Mouse (Mus musculus) heart, embryonic 13.5 days (tissue): Measurements from ENCODE around the gene Mrgprg. TPM values are rescaled to one million over a fixed set of nuclear protein-coding genes. Genes with fewer than 3 reads are reported as not detected.
A peak's percentile ranks its signal among the peaks of the same experiment; 100 is the strongest.

ENCODE experiments used
- ATAC-seq: fragments of 200-750 bp; cut with Nextera tagmentation; 2 replicates; pipeline ENCODE4 v1.8.0; 2017; ENCODE audit warnings: moderate TSS enrichment; ENCODE audit not compliant: insufficient number of reproducible peaks, low FRiP score, low TSS enrichment; ENCODE audit errors: extremely low read depth
- H3K27ac ChIP-seq: fragments of 300-500 bp; sonication (generic); replicated peaks from 2 replicates; pipeline ENCODE4 v1.5.1; 2015; ENCODE audit warnings: moderate library complexity, mild to moderate bottlenecking, inconsistent platforms
- H3K27me3 ChIP-seq: fragments of 300-500 bp; sonication (generic); replicated peaks from 2 replicates; pipeline ENCODE4 v1.6.1; 2015; ENCODE audit warnings: mild to moderate bottlenecking, inconsistent platforms
- H3K36me3 ChIP-seq: fragments of 300-500 bp; sonication (generic); 2 replicates; pipeline ENCODE4 v1.6.1; 2015; ENCODE audit warnings: mild to moderate bottlenecking, inconsistent platforms
- H3K4me1 ChIP-seq: fragments of 300-500 bp; sonication (generic); 2 replicates; pipeline ENCODE4 v1.6.1; 2015; ENCODE audit warnings: inconsistent platforms
- H3K4me2 ChIP-seq: fragments of 300-500 bp; sonication (generic); 2 replicates; pipeline ENCODE4 v1.6.1; 2015; ENCODE audit warnings: inconsistent platforms, mild to moderate bottlenecking, moderate library complexity
- H3K4me3 ChIP-seq: fragments of 300-500 bp; sonication (generic); 2 replicates; pipeline ENCODE4 v1.5.1; 2015; ENCODE audit warnings: moderate library complexity, mild to moderate bottlenecking, inconsistent platforms
- H3K9ac ChIP-seq: fragments of 300-500 bp; sonication (generic); 2 replicates; pipeline ENCODE4 v1.6.1; 2015; ENCODE audit warnings: inconsistent platforms, mild to moderate bottlenecking, moderate library complexity
- H3K9me3 ChIP-seq: fragments of 300-500 bp; sonication (generic); 2 replicates; pipeline ENCODE4 v1.6.1; 2016; ENCODE audit warnings: inconsistent platforms
- WGBS: fragments of 180-500 bp; shearing (Covaris S2); methylation state at CpG from one replicate; pipeline ENCODE4 v1.1.7; 2015; ENCODE audit warnings: mixed read lengths; 5-methylcytosine and 5-hydroxymethylcytosine counted together
- polyA plus RNA-seq: library from polyadenylated mRNA; unstranded; fragments of >200 nt; fragmentation: Nextera tagmentation; extraction: Ambion mirVana; gene quantifications from 2 replicates; pipeline ENCODE4 v1.2.1, GENCODE M21; 2015

The Mrgprg gene
- polyA plus RNA-seq, 1 experiment from 2014 or later, result not detected

DNA sequence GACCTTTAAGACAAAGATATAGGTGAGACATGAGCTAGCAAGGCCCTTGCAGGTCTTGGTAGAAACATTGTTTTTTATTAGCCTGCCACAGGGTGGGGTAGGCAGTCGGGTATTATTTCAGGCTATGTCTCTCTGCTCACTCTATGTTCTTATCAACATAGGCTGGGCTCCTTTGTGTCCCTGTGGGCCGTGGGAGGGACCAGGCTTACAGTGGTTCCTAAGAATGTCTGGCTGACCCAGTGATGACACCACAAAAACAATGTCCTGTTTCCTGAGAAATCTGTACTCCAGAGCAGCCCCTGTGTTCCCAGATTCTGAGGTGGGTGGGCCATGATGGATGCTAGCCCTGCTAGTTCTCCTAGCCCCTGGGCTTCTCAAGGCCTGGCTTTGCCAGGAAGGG, 10.6 kb upstream of the Mrgprg start:
- no peak; the same call in 1 of the 2 replicates for ATAC-seq
- Histone ChIP-seq H3K9me3 (no peaks in the 10 kb centered on the region), H3K27me3 (no peaks in the 10 kb centered on the region; the same call in 1 of the 2 replicates), H3K4me2 (no peak overlapping the region), H3K27ac (0 out of 2 replicates have a peak overlapping the region, but pooled peaks have one; percentile 28), H3K4me3 (no peak overlapping the region), H3K9ac (no peak overlapping the region), H3K4me1 (peaks cover 11% of the 10 kb centered on the region), H3K36me3 (0 out of 2 replicates have a peak, but pooled peaks cover 4% of the 10 kb centered on the region)
- 25% methylated on average over 2 of the region's 2 CpGs for WGBS

DNA sequence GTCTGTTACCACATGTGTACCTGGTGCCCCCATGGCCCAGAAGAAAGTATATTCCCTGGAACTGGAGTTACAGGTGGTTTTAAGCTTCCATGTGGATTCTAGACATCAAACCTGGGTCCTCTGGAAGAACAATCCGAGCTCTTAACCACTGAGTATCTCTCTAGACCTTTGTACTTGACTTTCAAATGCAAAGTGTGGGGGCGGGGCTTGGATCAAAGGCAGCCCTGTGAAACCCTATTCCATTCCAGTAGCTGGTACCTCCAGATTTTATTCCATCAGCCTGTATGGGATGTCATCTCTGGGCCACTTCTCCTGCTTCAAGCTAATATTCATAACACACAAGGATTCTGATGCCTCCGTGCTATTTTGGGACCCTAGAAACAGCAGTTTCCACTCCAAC, 9.3 kb upstream of the Mrgprg start:
- Histone ChIP-seq H3K9me3 (0 out of 2 replicates have a peak, but pooled peaks cover 3% of the 10 kb centered on the region), H3K4me3 (no peak overlapping the region), H3K4me2 (no peak overlapping the region), H3K4me1 (peaks cover 11% of the 10 kb centered on the region), H3K36me3 (0 out of 2 replicates have a peak, but pooled peaks cover 2% of the 10 kb centered on the region), H3K9ac (no peak overlapping the region), H3K27me3 (no peaks in the 10 kb centered on the region; the same call in 1 of the 2 replicates), H3K27ac (no peak overlapping the region)
- no peak for ATAC-seq
- WGBS, result 30% methylated on average over 3 of the region's 3 CpGs

DNA sequence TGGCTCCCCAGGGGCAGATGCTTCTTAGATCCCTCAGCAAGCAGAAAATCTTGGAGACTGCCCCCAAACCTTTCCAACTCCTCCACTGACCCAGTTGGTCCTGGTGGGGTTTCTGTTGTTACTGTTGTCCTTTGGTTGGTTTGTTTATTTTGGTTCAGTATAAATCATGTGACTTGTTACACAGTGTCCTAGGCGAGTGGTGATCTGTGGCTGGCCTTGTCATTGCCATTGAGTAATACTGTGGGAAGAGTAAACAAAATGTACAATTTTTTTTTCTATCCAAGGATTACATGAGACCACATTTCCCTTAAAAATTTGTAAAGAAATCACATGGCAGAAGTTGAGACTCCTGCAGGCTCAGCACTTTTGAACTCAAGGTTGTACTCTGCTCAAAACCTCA, 2.7 kb upstream of the Mrgprg start:
- WGBS, result 41% methylated on average over 1 of the region's 1 CpGs
- Histone ChIP-seq H3K4me2 (no peak overlapping the region), H3K27me3 (peaks cover 42% of the 10 kb centered on the region), H3K27ac (no peak overlapping the region), H3K4me3 (no peak overlapping the region), H3K9me3 (0 out of 2 replicates have a peak, but pooled peaks cover 3% of the 10 kb centered on the region), H3K4me1 (no peaks in the 10 kb centered on the region), H3K36me3 (no peaks in the 10 kb centered on the region), H3K9ac (no peak overlapping the region)
- no peak for ATAC-seq

DNA sequence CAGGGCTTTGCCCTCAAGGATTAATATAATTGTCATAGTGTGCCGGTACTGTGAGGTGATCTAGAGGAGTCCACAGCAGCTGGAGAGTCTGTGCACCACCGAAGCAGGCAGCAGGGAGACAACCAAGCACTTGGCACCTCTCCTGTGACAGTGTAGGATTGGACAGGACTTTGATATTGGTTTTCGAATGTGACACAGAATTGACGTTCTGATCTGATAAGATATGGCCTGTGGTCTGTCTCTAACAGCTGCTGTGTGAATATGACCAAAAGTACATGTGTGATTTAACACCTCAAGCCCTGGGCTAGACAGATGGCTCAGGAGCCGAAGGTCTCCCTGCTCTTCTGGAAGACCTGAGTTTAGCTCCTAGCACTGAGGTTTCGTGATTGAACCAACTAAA, 1.5 kb upstream of the Mrgprg start:
- H3K9me3 ChIP-seq, result 0 out of 2 replicates have a peak, but pooled peaks cover 3% of the 10 kb centered on the region
- no peaks in the 10 kb centered on the region for H3K4me1 ChIP-seq
- H3K27me3 ChIP-seq, result peaks cover 53% of the 10 kb centered on the region
- no peak overlapping the region for H3K9ac ChIP-seq
- WGBS, result 54% methylated on average over 6 of the region's 6 CpGs
- no peak overlapping the region for H3K4me3 ChIP-seq
- no peak for ATAC-seq
- no peaks in the 10 kb centered on the region for H3K36me3 ChIP-seq
- no peak overlapping the region for H3K27ac ChIP-seq
- no peak overlapping the region for H3K4me2 ChIP-seq

DNA sequence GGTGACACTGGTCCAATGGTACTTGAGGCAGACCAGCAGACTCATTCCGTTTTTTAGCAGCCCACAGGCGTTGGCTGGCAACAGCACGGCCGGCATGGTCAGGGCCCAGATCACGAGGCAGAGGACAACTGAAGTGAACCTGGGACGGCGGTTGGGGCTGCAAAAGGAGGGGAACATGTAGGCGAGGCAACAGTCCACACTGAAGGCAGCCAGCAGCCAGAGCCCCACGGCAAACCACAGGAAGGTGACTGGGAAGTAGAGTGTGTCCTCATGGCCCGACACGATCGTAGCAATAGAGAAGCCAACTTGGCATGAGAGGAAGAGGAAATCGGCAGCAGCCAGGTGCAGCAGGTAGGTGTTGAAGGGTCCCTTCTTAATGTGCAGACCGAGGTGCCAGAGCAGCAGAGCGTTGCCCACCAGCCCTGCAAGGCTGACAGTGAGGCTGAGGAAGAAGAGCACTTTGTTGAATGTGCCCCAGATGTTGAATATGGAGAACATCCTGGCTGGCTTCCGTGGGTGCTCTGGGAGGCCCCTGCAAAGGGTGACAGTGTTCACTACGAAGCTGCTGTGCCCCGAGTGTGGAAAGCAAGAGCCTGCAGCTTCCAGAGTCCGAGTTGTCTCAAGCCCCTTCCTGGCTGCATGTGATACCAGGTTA, 1.8 kb downstream of the Mrgprg start:
- Histone ChIP-seq H3K4me3 (no peak overlapping the region), H3K4me2 (no peak overlapping the region), H3K27me3 (peaks cover 60% of the 10 kb centered on the region), H3K9ac (no peak overlapping the region), H3K4me1 (no peaks in the 10 kb centered on the region), H3K27ac (no peak overlapping the region), H3K9me3 (no peaks in the 10 kb centered on the region), H3K36me3 (no peaks in the 10 kb centered on the region)
- ATAC-seq, result no peak
- WGBS, result 62% methylated on average over 19 of the region's 19 CpGs

DNA sequence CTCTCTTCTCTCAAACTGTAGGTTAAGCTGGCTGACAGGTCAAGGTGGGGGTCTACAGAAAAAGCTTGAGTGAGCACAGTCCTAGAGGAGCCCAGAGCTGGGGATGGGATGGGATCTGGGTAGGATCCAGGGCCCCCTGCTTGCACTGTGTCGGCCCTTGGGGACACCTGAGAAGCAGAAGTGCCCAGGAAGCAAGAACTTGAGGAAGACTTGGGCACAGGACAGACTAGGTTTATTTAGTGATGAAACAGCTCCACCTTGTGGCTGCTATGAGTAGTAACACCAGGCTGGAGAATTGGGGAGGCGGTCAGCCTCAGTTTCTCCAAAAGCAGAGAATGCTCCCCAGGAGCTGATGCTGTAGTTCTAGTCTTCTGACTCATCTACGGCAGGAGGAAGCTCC, 3.0 kb downstream of the Mrgprg start:
- Histone ChIP-seq H3K9ac (no peak overlapping the region), H3K4me2 (no peak overlapping the region), H3K4me3 (no peak overlapping the region), H3K27me3 (peaks cover 68% of the 10 kb centered on the region), H3K36me3 (no peaks in the 10 kb centered on the region), H3K27ac (no peak overlapping the region), H3K4me1 (no peaks in the 10 kb centered on the region), H3K9me3 (no peaks in the 10 kb centered on the region)
- no peak for ATAC-seq
- WGBS, result 9% methylated on average over 3 of the region's 3 CpGs

DNA sequence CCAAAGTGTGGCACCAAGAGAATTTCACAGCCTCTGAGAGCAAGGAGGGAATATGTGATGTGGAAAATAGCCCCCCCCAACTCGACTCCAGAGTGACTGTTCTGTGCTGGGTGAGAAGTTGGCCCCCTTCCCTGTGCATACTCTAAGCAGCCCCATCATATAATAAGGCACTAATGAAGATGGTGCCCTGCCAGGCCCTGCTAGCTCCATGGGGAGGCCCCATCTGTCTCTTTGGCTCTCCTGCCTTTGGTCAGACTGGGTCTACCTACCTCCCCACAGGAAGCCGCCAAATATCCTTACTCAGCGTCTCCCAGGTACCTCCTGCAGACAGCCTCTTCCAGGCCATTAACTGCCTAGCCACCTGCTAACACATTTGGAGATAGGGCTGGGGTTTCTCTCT, 7.8 kb downstream of the Mrgprg start:
- H3K4me3 ChIP-seq, result no peak overlapping the region
- 51% methylated on average over 3 of the region's 3 CpGs for WGBS
- H3K27ac ChIP-seq, result no peak overlapping the region
- peaks cover 61% of the 10 kb centered on the region for H3K27me3 ChIP-seq
- no peaks in the 10 kb centered on the region for H3K9me3 ChIP-seq
- H3K4me2 ChIP-seq, result no peak overlapping the region
- H3K36me3 ChIP-seq, result no peaks in the 10 kb centered on the region
- H3K9ac ChIP-seq, result no peak overlapping the region
- no peak for ATAC-seq
- peaks cover 12% of the 10 kb centered on the region for H3K4me1 ChIP-seq

DNA sequence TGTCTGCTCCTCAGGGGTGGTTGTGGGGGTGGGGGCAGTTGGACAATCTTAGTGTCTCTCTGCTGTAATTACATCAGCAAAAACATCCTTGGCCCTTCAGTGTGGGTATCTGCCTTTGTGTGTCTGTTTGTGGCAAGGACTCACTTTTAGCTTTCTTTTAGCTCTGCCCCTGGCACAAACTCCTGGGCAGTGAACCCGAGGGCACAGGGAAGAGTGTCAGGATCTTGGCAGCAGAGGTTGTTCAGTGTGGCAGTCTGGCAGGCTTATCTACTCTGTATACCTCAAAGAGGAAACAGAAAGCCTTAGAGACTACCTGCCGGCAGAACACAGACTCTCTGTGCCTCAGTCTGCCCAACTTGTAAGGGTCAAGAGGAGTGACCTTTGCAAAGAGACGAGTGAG, 9.1 kb downstream of the Mrgprg start:
- 36% methylated on average over 3 of the region's 3 CpGs for WGBS
- Histone ChIP-seq H3K27ac (no peak overlapping the region), H3K9ac (no peak overlapping the region), H3K36me3 (no peaks in the 10 kb centered on the region), H3K9me3 (no peaks in the 10 kb centered on the region), H3K4me2 (peak overlapping the region; percentile 80; the same call in 1 of the 2 replicates), H3K4me1 (peaks cover 18% of the 10 kb centered on the region), H3K4me3 (no peak overlapping the region), H3K27me3 (peaks cover 59% of the 10 kb centered on the region)
- ATAC-seq, result no peak

DNA sequence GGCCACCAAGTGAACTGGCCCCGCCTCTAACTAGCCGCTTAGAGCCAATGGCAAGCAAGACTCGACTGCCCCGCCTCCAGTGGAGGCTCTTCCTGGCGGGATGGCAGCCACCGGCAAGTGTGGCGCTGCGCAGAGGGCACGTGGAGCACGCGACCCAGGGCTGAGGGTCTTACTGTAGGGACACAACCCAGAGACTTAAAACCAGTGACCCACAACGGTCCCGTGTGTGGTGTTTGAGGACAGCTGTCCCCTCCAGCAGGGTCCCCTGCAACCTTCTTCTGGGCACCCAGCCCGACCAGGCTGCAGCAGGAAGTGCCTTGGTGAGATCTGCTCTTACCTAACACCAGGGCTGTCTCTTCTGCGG, 9.8 kb downstream of the Mrgprg start:
- WGBS, result 4% methylated on average over 15 of the region's 15 CpGs
- Histone ChIP-seq H3K4me1 (peaks cover 25% of the 10 kb centered on the region), H3K27me3 (peaks cover 56% of the 10 kb centered on the region), H3K27ac (no peak overlapping the region), H3K36me3 (no peaks in the 10 kb centered on the region), H3K9ac (peak overlapping the region; percentile 71), H3K9me3 (no peaks in the 10 kb centered on the region), H3K4me3 (peak overlapping the region; percentile 48), H3K4me2 (peak overlapping the region; percentile 80)
- ATAC-seq, result no peak; the same call in 1 of the 2 replicates

DNA sequence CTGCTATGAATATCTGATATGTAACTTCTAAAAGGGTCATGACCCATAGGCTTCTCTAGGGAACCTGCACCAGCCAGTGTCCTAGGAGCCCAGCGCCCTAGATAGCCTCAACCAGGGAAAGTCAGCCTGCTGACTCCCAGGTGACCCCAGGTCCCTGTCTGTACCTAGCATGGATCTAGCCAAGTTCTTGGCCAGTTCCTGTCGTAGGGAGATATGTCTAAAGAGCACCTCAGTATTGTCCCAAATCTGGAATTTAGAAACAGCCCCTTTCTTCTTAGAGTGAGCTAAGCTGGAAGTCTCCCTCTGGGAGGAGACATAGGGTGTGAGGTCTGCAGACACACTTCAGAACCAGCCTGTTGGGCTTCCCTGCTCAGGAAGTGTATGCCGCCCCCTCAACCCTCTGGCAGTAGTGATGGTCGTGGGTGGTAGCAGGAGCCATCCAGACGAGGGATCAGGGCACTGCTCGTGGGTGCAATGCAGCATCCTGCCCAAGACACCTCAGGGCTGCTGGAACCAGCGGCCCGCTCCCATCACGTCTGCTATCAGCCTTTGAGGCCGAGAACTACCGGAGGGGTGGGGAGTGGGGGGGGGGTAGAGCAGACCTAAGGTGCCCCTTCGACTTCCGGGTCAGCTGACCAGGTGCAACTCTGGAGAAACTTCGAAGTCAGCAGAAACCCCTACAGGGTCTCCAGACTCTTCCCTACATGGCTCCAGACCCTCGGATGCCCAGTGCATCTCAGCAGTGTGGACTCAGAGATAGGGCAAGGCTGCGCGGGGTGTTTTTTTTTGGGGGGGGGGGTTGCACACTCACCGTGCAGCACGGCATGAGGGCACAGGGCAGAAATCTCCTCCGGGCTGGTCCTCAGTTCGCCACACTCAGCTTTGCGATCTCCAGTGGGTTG, 10.4 kb downstream of the Mrgprg start, which contains the start of gene Osbpl5:
Osbpl5 (minus strand) TSS at position 861 of the 902 bp plus-strand sequence.
- peaks cover 30% of the 10 kb centered on the region for H3K4me1 ChIP-seq
- no peaks in the 10 kb centered on the region for H3K9me3 ChIP-seq
- WGBS, result 20% methylated on average over 22 of the region's 22 CpGs
- no peak within 1 kb of the TSS for H3K27ac ChIP-seq
- peaks cover 56% of the 10 kb centered on the region for H3K27me3 ChIP-seq
- H3K9ac ChIP-seq, result peak within 1 kb of the TSS; percentile 71
- ATAC-seq, result no peak
- no peaks in the 10 kb centered on the region for H3K36me3 ChIP-seq
- peak within 1 kb of the TSS; percentile 80 for H3K4me2 ChIP-seq
- H3K4me3 ChIP-seq, result peak within 1 kb of the TSS; percentile 48

DNA sequence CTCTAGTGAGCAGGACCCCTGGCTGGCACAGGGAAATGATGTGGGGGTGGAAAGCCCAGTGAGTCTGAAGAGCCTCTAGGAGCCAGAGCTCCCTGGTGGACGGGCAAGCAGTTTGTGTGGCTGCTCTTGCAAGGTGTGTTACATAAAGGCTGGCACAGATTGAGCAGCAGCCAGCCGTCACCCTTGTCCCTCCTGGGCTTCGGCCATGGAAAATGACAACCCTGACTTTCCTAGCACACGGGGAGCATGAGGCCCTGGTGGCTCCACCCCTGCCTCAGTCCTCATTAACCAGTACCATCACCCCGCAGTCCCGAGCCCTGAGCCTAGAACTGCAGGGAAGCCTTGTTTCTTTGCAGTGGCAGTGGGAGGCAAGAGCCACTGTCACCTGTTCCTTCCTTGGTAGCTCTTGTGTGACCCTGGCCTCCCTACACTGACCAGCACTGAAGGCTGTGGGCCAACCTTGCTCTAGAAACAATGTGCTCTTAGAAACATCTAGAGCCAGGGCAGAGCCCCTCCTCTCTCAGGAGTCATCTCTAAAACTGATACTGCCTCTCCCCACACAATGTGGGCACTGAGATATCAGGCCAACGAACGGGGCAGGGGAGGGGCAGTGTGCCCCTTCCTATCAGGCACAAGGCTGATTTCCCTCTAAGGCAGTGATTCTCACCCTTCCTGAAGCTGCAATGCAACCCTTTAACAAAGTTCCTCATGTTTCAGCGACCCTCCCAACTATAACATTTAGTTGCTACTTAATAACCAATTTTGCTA, 11.3 kb downstream of the Mrgprg start:
- ATAC-seq, result no peak
- Histone ChIP-seq H3K27ac (no peak overlapping the region), H3K36me3 (no peaks in the 10 kb centered on the region), H3K4me2 (no peak overlapping the region), H3K4me3 (no peak overlapping the region), H3K9ac (no peak overlapping the region), H3K4me1 (peaks cover 30% of the 10 kb centered on the region), H3K27me3 (peaks cover 62% of the 10 kb centered on the region), H3K9me3 (no peaks in the 10 kb centered on the region)
- WGBS, result 60% methylated on average over 9 of the region's 9 CpGs
